Mouse (Mus musculus): Measurements from ENCODE around the gene Gm17268. TPM values are rescaled to one million over a fixed set of nuclear protein-coding genes. Genes with fewer than 3 reads are reported as not detected.

Gm17268 gene
- not detected in 2 replicates for polyA plus RNA-seq (2015; fragmentation: Nextera tagmentation; extraction: Ambion mirVana)

DNA sequence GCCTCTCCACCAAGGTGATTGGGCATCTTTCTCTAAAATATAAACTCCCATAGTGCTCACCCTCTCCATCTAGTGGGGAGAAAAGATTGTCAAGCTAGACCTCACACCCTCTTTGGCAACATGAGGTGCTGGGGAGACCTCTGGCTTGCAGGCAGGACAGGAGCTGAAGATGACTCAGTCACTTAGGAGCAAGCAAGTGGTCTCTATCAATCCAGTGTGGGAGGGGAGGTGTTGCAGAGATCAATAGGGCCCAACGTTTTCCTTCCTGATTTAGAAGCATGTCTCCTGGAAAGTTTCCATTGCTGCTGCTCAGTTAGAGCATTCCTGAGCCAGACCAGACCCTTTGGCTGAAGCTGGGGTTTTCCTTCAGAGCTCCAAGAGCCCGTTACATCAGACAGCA, at the start of gene Gm17268:
TSS of gene Gm17268 (minus strand) at position 28 of the 400 bp plus-strand sequence.
- 7% methylated on average over 2 of the region's 2 CpGs for WGBS
- peaks cover 2% of the 10 kb centered on the region; the same call in 1 of the 2 replicates for H3K4me1 ChIP-seq (replicated peaks; ENCODE audit: control insufficient read depth, insufficient read depth, low read length)
- no peaks in the 10 kb centered on the region for H3K27me3 ChIP-seq (ENCODE audit: control insufficient read depth, insufficient read depth, low read depth, low read length)
- peak; percentile 62 for ATAC-seq (ENCODE audit: low read depth)
- H3K9ac ChIP-seq (ENCODE audit: low read length): no peak within 1 kb of the TSS
- H3K4me3 ChIP-seq (ENCODE audit: low read length): no peak within 1 kb of the TSS
- H3K36me3 ChIP-seq (ENCODE audit: control insufficient read depth, insufficient read depth, low read length): no peaks in the 10 kb centered on the region
- H3K27ac ChIP-seq (ENCODE audit: low read length): 0 out of 2 replicates have a peak within 1 kb of the TSS, but pooled peaks have one; percentile 0
- no peaks in the 10 kb centered on the region for H3K9me3 ChIP-seq (ENCODE audit: control insufficient read depth, low read length)
- no peak within 1 kb of the TSS for H3K4me2 ChIP-seq (ENCODE audit: low read depth, low read length)

- Histone ChIP-seq H3K27ac (ENCODE audit: low read length) (no peak overlapping the region), H3K4me3 (ENCODE audit: low read length) (no peak overlapping the region), H3K4me1 (replicated peaks; ENCODE audit: control insufficient read depth, insufficient read depth, low read length) (no peaks in the 10 kb centered on the region), H3K36me3 (ENCODE audit: control insufficient read depth, insufficient read depth, low read length) (no peaks in the 10 kb centered on the region), H3K27me3 (ENCODE audit: control insufficient read depth, insufficient read depth, low read depth, low read length) (no peaks in the 10 kb centered on the region), H3K9ac (ENCODE audit: low read length) (no peak overlapping the region), H3K9me3 (ENCODE audit: control insufficient read depth, low read length) (0 out of 2 replicates have a peak, but pooled peaks cover 2% of the 10 kb centered on the region), H3K4me2 (ENCODE audit: low read depth, low read length) (no peak overlapping the region)
- no peak for ATAC-seq (ENCODE audit: low read depth)
- WGBS: 88% methylated on average over 3 of the region's 3 CpGs
Measured at GRCm38 (mm10) chr11:82084360-82084759, 46.0 kb upstream of the Gm17268 start.

DNA sequence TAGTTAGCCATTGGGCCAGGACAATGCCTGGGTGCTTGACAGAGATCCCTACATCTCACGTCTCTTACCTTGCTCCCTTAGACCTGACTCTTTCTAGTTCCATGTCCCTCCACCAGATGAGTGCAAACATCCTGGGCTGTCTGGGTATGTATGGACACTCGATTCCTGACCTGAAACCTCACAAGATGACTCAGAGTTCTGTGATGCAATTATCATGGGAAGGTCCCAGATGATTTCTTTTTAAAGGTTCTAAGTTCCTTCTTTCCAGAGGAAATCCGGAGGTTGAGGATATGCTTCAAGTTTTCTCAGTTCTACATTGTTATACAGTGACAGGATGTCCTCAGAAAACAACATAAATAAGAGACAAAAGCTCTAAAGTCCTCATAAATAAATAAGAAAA, 42.5 kb upstream of the Gm17268 start:
- Histone ChIP-seq H3K4me3 (ENCODE audit: low read length) (no peak overlapping the region), H3K4me2 (ENCODE audit: low read depth, low read length) (no peak overlapping the region), H3K9me3 (ENCODE audit: control insufficient read depth, low read length) (0 out of 2 replicates have a peak, but pooled peaks cover 2% of the 10 kb centered on the region), H3K36me3 (ENCODE audit: control insufficient read depth, insufficient read depth, low read length) (no peaks in the 10 kb centered on the region), H3K4me1 (replicated peaks; ENCODE audit: control insufficient read depth, insufficient read depth, low read length) (no peaks in the 10 kb centered on the region), H3K27me3 (ENCODE audit: control insufficient read depth, insufficient read depth, low read depth, low read length) (no peaks in the 10 kb centered on the region), H3K9ac (ENCODE audit: low read length) (no peak overlapping the region), H3K27ac (ENCODE audit: low read length) (no peak overlapping the region)
- 62% methylated on average over 3 of the region's 3 CpGs for WGBS
- ATAC-seq (ENCODE audit: low read depth): no peak

- no peak overlapping the region for H3K4me2 ChIP-seq (ENCODE audit: low read depth, low read length)
- no peak overlapping the region for H3K27ac ChIP-seq (ENCODE audit: low read length)
- H3K36me3 ChIP-seq (ENCODE audit: control insufficient read depth, insufficient read depth, low read length): no peaks in the 10 kb centered on the region
- H3K4me3 ChIP-seq (ENCODE audit: low read length): no peak overlapping the region
- 0 out of 2 replicates have a peak, but pooled peaks cover 2% of the 10 kb centered on the region for H3K9me3 ChIP-seq (ENCODE audit: control insufficient read depth, low read length)
- ATAC-seq (ENCODE audit: low read depth): no peak
- H3K9ac ChIP-seq (ENCODE audit: low read length): no peak overlapping the region
- H3K27me3 ChIP-seq (ENCODE audit: control insufficient read depth, insufficient read depth, low read depth, low read length): no peaks in the 10 kb centered on the region
- H3K4me1 ChIP-seq (replicated peaks; ENCODE audit: control insufficient read depth, insufficient read depth, low read length): no peaks in the 10 kb centered on the region
Measured at GRCm38 (mm10) chr11:82078136-82078730, 39.9 kb upstream of the Gm17268 start.

DNA sequence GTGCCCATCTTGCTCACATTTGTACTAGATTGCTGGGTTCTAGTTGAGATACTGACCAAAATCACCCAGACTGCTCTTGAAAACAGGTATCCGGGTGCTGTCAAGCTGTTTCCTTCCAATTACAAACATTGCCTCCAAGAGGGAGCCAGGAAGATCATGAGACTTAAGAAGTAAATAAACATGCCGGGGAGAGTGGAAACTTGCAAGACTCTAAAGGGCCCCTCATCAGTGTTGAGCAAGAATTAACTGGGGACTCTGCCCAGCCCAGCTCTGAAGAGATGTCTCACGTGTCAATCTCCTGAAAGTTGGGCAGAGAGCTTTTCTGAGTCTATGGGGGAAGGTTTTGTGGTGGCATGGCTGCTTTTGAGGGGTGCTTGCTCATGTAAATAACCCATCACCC, 38.7 kb upstream of the Gm17268 start:
- Histone ChIP-seq H3K9me3 (ENCODE audit: control insufficient read depth, low read length) (0 out of 2 replicates have a peak, but pooled peaks cover 2% of the 10 kb centered on the region), H3K4me3 (ENCODE audit: low read length) (no peak overlapping the region), H3K27me3 (ENCODE audit: control insufficient read depth, insufficient read depth, low read depth, low read length) (no peaks in the 10 kb centered on the region), H3K4me2 (ENCODE audit: low read depth, low read length) (no peak overlapping the region), H3K27ac (ENCODE audit: low read length) (no peak overlapping the region), H3K9ac (ENCODE audit: low read length) (no peak overlapping the region), H3K36me3 (ENCODE audit: control insufficient read depth, insufficient read depth, low read length) (no peaks in the 10 kb centered on the region), H3K4me1 (replicated peaks; ENCODE audit: control insufficient read depth, insufficient read depth, low read length) (no peaks in the 10 kb centered on the region)
- WGBS: 28% methylated on average over 3 of the region's 3 CpGs
- ATAC-seq (ENCODE audit: low read depth): no peak

DNA sequence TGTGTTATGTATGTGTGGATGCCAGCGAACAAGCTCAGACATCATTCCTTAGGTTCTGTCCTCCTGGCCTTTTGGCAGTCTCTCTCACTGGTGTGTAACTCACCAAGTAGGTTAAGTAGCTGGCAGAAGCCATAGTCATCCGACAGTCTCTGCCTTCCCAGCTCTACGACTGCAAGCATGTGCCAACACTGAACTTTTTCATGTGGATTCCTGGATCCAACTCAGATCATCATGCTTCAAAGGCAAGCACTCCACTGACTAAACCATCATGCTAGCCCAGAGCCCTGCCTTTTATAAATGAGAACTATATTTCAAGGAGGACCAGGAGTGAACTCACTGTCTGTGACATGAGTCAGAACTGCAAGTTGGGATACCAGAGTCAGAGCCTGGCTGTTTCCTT, 35.3 kb upstream of the Gm17268 start:
- Histone ChIP-seq H3K27ac (ENCODE audit: low read length) (no peak overlapping the region), H3K4me1 (replicated peaks; ENCODE audit: control insufficient read depth, insufficient read depth, low read length) (no peaks in the 10 kb centered on the region), H3K9ac (ENCODE audit: low read length) (no peak overlapping the region), H3K27me3 (ENCODE audit: control insufficient read depth, insufficient read depth, low read depth, low read length) (no peaks in the 10 kb centered on the region), H3K36me3 (ENCODE audit: control insufficient read depth, insufficient read depth, low read length) (no peaks in the 10 kb centered on the region), H3K9me3 (ENCODE audit: control insufficient read depth, low read length) (no peaks in the 10 kb centered on the region), H3K4me3 (ENCODE audit: low read length) (no peak overlapping the region), H3K4me2 (ENCODE audit: low read depth, low read length) (no peak overlapping the region)
- ATAC-seq (ENCODE audit: low read depth): no peak
- WGBS: 66% methylated on average over 3 of the region's 3 CpGs

- Histone ChIP-seq H3K4me2 (ENCODE audit: low read depth, low read length) (no peak overlapping the region), H3K9ac (ENCODE audit: low read length) (no peak overlapping the region), H3K27ac (ENCODE audit: low read length) (no peak overlapping the region), H3K4me1 (replicated peaks; ENCODE audit: control insufficient read depth, insufficient read depth, low read length) (no peaks in the 10 kb centered on the region), H3K36me3 (ENCODE audit: control insufficient read depth, insufficient read depth, low read length) (no peaks in the 10 kb centered on the region), H3K4me3 (ENCODE audit: low read length) (no peak overlapping the region), H3K27me3 (ENCODE audit: control insufficient read depth, insufficient read depth, low read depth, low read length) (no peaks in the 10 kb centered on the region), H3K9me3 (ENCODE audit: control insufficient read depth, low read length) (no peaks in the 10 kb centered on the region)
- 76% methylated on average over 3 of the region's 3 CpGs for WGBS
- no peak for ATAC-seq (ENCODE audit: low read depth)
Measured at GRCm38 (mm10) chr11:82072984-82073383, 34.6 kb upstream of the Gm17268 start.

DNA sequence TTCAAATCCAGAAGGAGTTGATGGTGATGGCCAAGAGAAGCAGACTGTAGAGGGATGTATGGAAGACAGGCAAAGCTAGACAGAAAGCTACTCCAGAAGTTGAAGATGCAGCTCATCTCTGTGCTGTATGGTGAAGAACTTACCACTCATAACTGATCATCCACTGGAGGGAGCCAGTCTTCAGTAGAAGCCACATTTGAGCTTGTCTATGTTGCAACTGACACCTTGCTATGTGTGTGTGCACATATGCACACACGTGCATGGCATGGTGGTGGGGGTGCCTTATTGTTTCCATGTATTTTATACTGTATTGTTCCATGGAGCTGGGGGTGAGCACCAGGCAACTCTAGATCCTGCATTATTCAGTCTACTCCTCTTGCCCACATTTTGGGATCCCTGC, 34.0 kb upstream of the Gm17268 start:
- H3K4me1 ChIP-seq (replicated peaks; ENCODE audit: control insufficient read depth, insufficient read depth, low read length): no peaks in the 10 kb centered on the region
- H3K36me3 ChIP-seq (ENCODE audit: control insufficient read depth, insufficient read depth, low read length): no peaks in the 10 kb centered on the region
- no peak overlapping the region for H3K27ac ChIP-seq (ENCODE audit: low read length)
- H3K9ac ChIP-seq (ENCODE audit: low read length): no peak overlapping the region
- 65% methylated on average over 1 of the region's 1 CpGs for WGBS
- H3K4me2 ChIP-seq (ENCODE audit: low read depth, low read length): no peak overlapping the region
- H3K9me3 ChIP-seq (ENCODE audit: control insufficient read depth, low read length): no peaks in the 10 kb centered on the region
- H3K27me3 ChIP-seq (ENCODE audit: control insufficient read depth, insufficient read depth, low read depth, low read length): no peaks in the 10 kb centered on the region
- H3K4me3 ChIP-seq (ENCODE audit: low read length): no peak overlapping the region
- ATAC-seq (ENCODE audit: low read depth): no peak

- Histone ChIP-seq H3K9me3 (ENCODE audit: control insufficient read depth, low read length) (no peaks in the 10 kb centered on the region), H3K4me3 (ENCODE audit: low read length) (no peak overlapping the region), H3K4me2 (ENCODE audit: low read depth, low read length) (no peak overlapping the region), H3K27me3 (ENCODE audit: control insufficient read depth, insufficient read depth, low read depth, low read length) (no peaks in the 10 kb centered on the region), H3K9ac (ENCODE audit: low read length) (no peak overlapping the region), H3K4me1 (replicated peaks; ENCODE audit: control insufficient read depth, insufficient read depth, low read length) (no peaks in the 10 kb centered on the region), H3K36me3 (ENCODE audit: control insufficient read depth, insufficient read depth, low read length) (no peaks in the 10 kb centered on the region), H3K27ac (ENCODE audit: low read length) (no peak overlapping the region)
- WGBS: 70% methylated on average over 3 of the region's 3 CpGs
- no peak for ATAC-seq (ENCODE audit: low read depth)
Measured at GRCm38 (mm10) chr11:82071076-82071475, 32.7 kb upstream of the Gm17268 start.

Measured in lung, embryonic 16.5 days (tissue).